Mouse (Mus musculus): ENCODE results near the gene Gm11492. TPM values are rescaled to one million over a fixed set of nuclear protein-coding genes. Genes with fewer than 3 reads are reported as not detected.

The Gm11492 gene
- polyA plus RNA-seq, 1 experiment from 2014 or later, result not detected

- Histone ChIP-seq H3K36me3 (peaks cover 96% of the 10 kb centered on the region), H3K4me2 (no peak overlapping the region), H3K9me3 (no peaks in the 10 kb centered on the region), H3K27ac (no peak overlapping the region), H3K9ac (no peak overlapping the region), H3K4me3 (no peak overlapping the region), H3K4me1 (peaks cover under 1% of the 10 kb centered on the region; the same call in 1 of the 2 replicates), H3K27me3 (no peaks in the 10 kb centered on the region)
- no peak for ATAC-seq (ENCODE audit: insufficient number of reproducible peaks, low FRiP score, low TSS enrichment, low read depth)
- 88% methylated on average over 7 of the region's 7 CpGs for WGBS
These were observed 47.5 kb downstream of the Gm11492 start for GRCm38 (mm10) chr11:87613972-87614371.

- Histone ChIP-seq H3K36me3 (peaks cover 83% of the 10 kb centered on the region), H3K4me1 (no peaks in the 10 kb centered on the region), H3K9ac (no peak overlapping the region), H3K4me2 (no peak overlapping the region), H3K4me3 (no peak overlapping the region), H3K27ac (no peak overlapping the region), H3K9me3 (no peaks in the 10 kb centered on the region), H3K27me3 (no peaks in the 10 kb centered on the region)
- ATAC-seq (ENCODE audit: insufficient number of reproducible peaks, low FRiP score, low TSS enrichment, low read depth), result no peak
- 94% methylated on average over 5 of the region's 5 CpGs for WGBS
These were observed 49.1 kb downstream of the Gm11492 start for GRCm38 (mm10) chr11:87615551-87615950.

- Histone ChIP-seq H3K4me1 (no peaks in the 10 kb centered on the region), H3K27ac (no peak overlapping the region), H3K4me3 (no peak overlapping the region), H3K4me2 (no peak overlapping the region), H3K9me3 (no peaks in the 10 kb centered on the region), H3K9ac (no peak overlapping the region), H3K36me3 (peaks cover 79% of the 10 kb centered on the region), H3K27me3 (no peaks in the 10 kb centered on the region)
- no peak for ATAC-seq (ENCODE audit: insufficient number of reproducible peaks, low FRiP score, low TSS enrichment, low read depth)
- 93% methylated on average over 2 of the region's 2 CpGs for WGBS
These were observed 49.5 kb downstream of the Gm11492 start for GRCm38 (mm10) chr11:87615952-87616351.

GRCm38 (mm10) chr11:87616790-87617474, 50.5 kb downstream of the Gm11492 start, which contains the start of gene Hsf5:
Gene Hsf5 (plus strand): TSS chr11:87617164.
- no peak within 1 kb of the TSS for H3K4me3 ChIP-seq
- H3K4me2 ChIP-seq, result no peak within 1 kb of the TSS
- 89% methylated on average over 60 of the region's 69 CpGs for WGBS
- ATAC-seq (ENCODE audit: insufficient number of reproducible peaks, low FRiP score, low TSS enrichment, low read depth), result no peak
- no peaks in the 10 kb centered on the region for H3K9me3 ChIP-seq
- H3K9ac ChIP-seq, result no peak within 1 kb of the TSS
- H3K27me3 ChIP-seq, result no peaks in the 10 kb centered on the region
- no peaks in the 10 kb centered on the region for H3K4me1 ChIP-seq
- no peak within 1 kb of the TSS for H3K27ac ChIP-seq
- H3K36me3 ChIP-seq, result peaks cover 69% of the 10 kb centered on the region

GRCm38 (mm10) chr11:87617606-87618005, 51.2 kb downstream of the Gm11492 start:
- H3K27ac ChIP-seq, result no peak overlapping the region
- WGBS, result 93% methylated on average over 32 of the region's 32 CpGs
- no peak for ATAC-seq (ENCODE audit: insufficient number of reproducible peaks, low FRiP score, low TSS enrichment, low read depth)
- no peaks in the 10 kb centered on the region for H3K27me3 ChIP-seq
- no peak overlapping the region for H3K4me3 ChIP-seq
- no peak overlapping the region for H3K9ac ChIP-seq
- H3K4me1 ChIP-seq, result no peaks in the 10 kb centered on the region
- peaks cover 63% of the 10 kb centered on the region for H3K36me3 ChIP-seq
- no peak overlapping the region for H3K4me2 ChIP-seq
- no peaks in the 10 kb centered on the region for H3K9me3 ChIP-seq

Other genes starting within 250 kb of the Gm11492 start
- 2.1 and 2.3 TPM in 2 replicates for gene Ppm1e, start 207.6 kb upstream of the Gm11492 start, polyA plus RNA-seq (2015; fragmentation: Nextera tagmentation; extraction: Ambion mirVana)
- 7.6 and 7.8 TPM in 2 replicates for gene Rad51c, start 161.7 kb upstream of the Gm11492 start, polyA plus RNA-seq (2015; fragmentation: Nextera tagmentation; extraction: Ambion mirVana)
- gene Tex14, start 161.6 kb upstream of the Gm11492 start, polyA plus RNA-seq (2015; fragmentation: Nextera tagmentation; extraction: Ambion mirVana), result 0.82 and 2.1 TPM in 2 replicates
- gene Sept4, start 2.2 kb downstream of the Gm11492 start, polyA plus RNA-seq (2015; fragmentation: Nextera tagmentation; extraction: Ambion mirVana), result 25.5 and 46.6 TPM in 2 replicates
- gene Mtmr4, start 25.5 kb downstream of the Gm11492 start, polyA plus RNA-seq (2015; fragmentation: Nextera tagmentation; extraction: Ambion mirVana), result 25.9 and 27.9 TPM in 2 replicates
- 0.14 and 0.22 TPM in 2 replicates for gene Hsf5, start 50.5 kb downstream of the Gm11492 start, polyA plus RNA-seq (2015; fragmentation: Nextera tagmentation; extraction: Ambion mirVana)
- 7.8 and 9.3 TPM in 2 replicates for gene Rnf43, start 96.1 kb downstream of the Gm11492 start, polyA plus RNA-seq (2015; fragmentation: Nextera tagmentation; extraction: Ambion mirVana)
- 135 and 155 TPM in 2 replicates for gene Supt4a, start 170.9 kb downstream of the Gm11492 start, polyA plus RNA-seq (2015; fragmentation: Nextera tagmentation; extraction: Ambion mirVana)
- 1.4 and 1.5 TPM in 2 replicates for gene Tspoap1, start 193.9 kb downstream of the Gm11492 start, polyA plus RNA-seq (2015; fragmentation: Nextera tagmentation; extraction: Ambion mirVana)
- gene Mpo, start 226.9 kb downstream of the Gm11492 start, polyA plus RNA-seq (2015; fragmentation: Nextera tagmentation; extraction: Ambion mirVana), result 1.1 and 1.5 TPM in 2 replicates

All from limb, embryonic 15.5 days (tissue).